Mouse (Mus musculus) stomach, embryonic 16.5 days (tissue): ENCODE measurements around the gene Pramel6. TPM values are rescaled to one million over a fixed set of nuclear protein-coding genes. Genes with fewer than 3 reads are reported as not detected.
A peak's percentile ranks its signal among the peaks of the same experiment; 100 is the strongest.
"Not testable (repeated sequence)": the region's sequence is repeated elsewhere in the genome, so short reads cannot be mapped to it uniquely, and the experiment has no call there.

Experiments used
- ATAC-seq: fragments of 200-750 bp; cut with Nextera tagmentation; 2 replicates; pipeline ENCODE4 v1.8.0; 2017; ENCODE audit warnings: moderate number of reproducible peaks, moderate TSS enrichment; ENCODE audit not compliant: insufficient read depth, low FRiP score
- H3K27ac ChIP-seq: fragments of 300-500 bp; sonication (generic); 2 replicates; pipeline ENCODE4 v1.5.1; 2014; ENCODE audit warnings: low read length
- H3K27me3 ChIP-seq: fragments of 300-500 bp; sonication (generic); 2 replicates; pipeline ENCODE4 v1.6.1; 2014; ENCODE audit warnings: low read length, control low read depth, mixed read lengths; ENCODE audit not compliant: control insufficient read depth, insufficient read depth
- H3K36me3 ChIP-seq: fragments of 300-500 bp; sonication (generic); 2 replicates; pipeline ENCODE4 v1.6.1; 2014; ENCODE audit warnings: low read length; ENCODE audit not compliant: control insufficient read depth, insufficient read depth
- H3K4me1 ChIP-seq: fragments of 300-500 bp; sonication (generic); 2 replicates; pipeline ENCODE4 v1.6.1; 2014; ENCODE audit warnings: low read length, control low read depth, mixed read lengths; ENCODE audit not compliant: control insufficient read depth, insufficient read depth
- H3K4me2 ChIP-seq: fragments of 300-500 bp; sonication (generic); 2 replicates; pipeline ENCODE4 v1.6.1; 2014; ENCODE audit warnings: low read depth, low read length, mixed read lengths
- H3K4me3 ChIP-seq: fragments of 300-500 bp; sonication (generic); replicated peaks from 2 replicates; pipeline ENCODE4 v1.5.1; 2014; ENCODE audit warnings: mild to moderate bottlenecking, low read length
- H3K9ac ChIP-seq: fragments of 300-500 bp; sonication (generic); 2 replicates; pipeline ENCODE4 v1.6.1; 2014; ENCODE audit warnings: low read length
- H3K9me3 ChIP-seq: fragments of 300-500 bp; sonication (generic); replicated peaks from 2 replicates; pipeline ENCODE4 v1.6.1; 2016; ENCODE audit warnings: low read length, control low read depth; ENCODE audit not compliant: control insufficient read depth
- WGBS: fragments of 180-500 bp; shearing (Covaris S2); extraction: QIAGEN DNeasy Blood & Tissue Kit; methylation state at CpG from one replicate; pipeline ENCODE4 v1.1.7; 2014; 5-methylcytosine and 5-hydroxymethylcytosine counted together
- polyA plus RNA-seq: library from polyadenylated mRNA; unstranded; fragments of >200 nt; fragmentation: Nextera tagmentation; extraction: Ambion mirVana; gene quantifications from 2 replicates; pipeline ENCODE4 v1.2.1, GENCODE M21; 2015

Gene Pramel6
- polyA plus RNA-seq, 1 experiment from 2014 or later = not detected

DNA sequence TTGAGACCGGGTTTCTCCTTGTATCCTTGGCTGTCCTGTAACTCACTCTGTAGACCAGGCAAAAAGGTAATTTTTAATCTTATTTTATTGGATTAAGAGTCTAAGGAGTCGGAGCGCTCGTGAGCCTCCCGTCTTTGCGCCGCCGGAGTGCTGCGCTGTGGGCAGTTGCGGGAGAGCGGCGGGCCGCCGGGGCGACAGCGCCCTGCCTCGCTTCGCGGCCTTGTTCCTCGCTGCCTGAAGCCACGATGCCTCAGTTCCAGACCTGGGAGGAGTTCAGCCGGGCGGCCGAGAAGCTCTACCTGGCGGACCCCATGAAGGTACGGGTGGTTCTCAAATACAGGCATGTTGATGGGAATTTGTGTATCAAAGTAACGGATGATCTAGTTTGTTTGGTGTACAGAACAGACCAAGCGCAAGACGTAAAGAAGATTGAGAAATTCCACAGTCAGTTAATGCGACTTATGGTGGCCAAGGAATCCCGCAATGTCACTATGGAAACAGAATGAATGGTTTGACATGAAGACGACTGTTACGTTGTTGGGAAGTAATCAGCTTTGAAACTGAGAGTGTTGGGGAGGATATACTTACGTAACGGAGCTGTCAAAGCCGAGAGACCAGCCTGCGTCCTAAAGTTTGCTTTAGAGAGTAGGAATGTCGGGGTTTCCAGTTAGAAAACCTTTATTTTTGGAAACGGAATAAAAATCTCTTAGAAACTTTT is 19.7 kb downstream of the Pramel6 start:
- H3K4me2 ChIP-seq = 0 out of 2 replicates have a peak overlapping the region, but pooled peaks have one; percentile 29
- not testable (repeated sequence) for H3K9ac ChIP-seq, H3K27me3 ChIP-seq, H3K9me3 ChIP-seq, H3K27ac ChIP-seq, ATAC-seq, H3K36me3 ChIP-seq, H3K4me1 ChIP-seq
- 33% methylated on average over 38 of the region's 39 CpGs for whole genome bisulfite sequencing
- H3K4me3 ChIP-seq = peak overlapping the region; percentile 7; the same call in 1 of the 2 replicates

GRCm38 (mm10) chr2:87531496-87531895 is 25.1 kb downstream of the Pramel6 start, which contains the start of gene Olfr153:
Gene Olfr153, plus strand, starts transcription at chr2:87531796.
- ATAC-seq = no peak
- Histone ChIP-seq H3K9me3 (no peaks in the 10 kb centered on the region), H3K4me3 (no peak within 1 kb of the TSS), H3K27me3 (no peaks in the 10 kb centered on the region), H3K36me3 (no peaks in the 10 kb centered on the region), H3K27ac (no peak within 1 kb of the TSS), H3K4me2 (no peak within 1 kb of the TSS), H3K9ac (no peak within 1 kb of the TSS), H3K4me1 (no peaks in the 10 kb centered on the region)

DNA sequence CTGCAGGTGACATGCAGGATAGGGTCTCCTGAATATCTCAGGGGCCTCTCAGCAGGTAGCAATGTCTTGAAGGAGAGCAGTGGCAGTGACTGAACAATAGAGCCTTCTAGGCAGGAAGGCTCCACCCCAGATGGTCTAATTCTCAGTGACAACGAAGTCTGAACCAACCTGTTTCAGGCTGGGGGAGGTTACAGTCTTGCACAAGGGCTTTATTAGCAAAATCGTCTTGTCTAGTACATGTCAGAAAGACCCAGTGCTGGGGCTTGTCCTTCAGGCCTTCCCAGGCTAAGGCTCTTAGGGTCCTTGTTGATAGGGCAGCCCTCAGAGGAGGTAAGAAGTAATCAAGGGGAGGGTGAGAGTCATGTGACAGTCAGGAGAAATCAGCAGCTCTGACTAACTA is 28.5 kb downstream of the Pramel6 start:
- no peaks in the 10 kb centered on the region for H3K9me3 ChIP-seq
- no peak for ATAC-seq
- no peak overlapping the region for H3K4me3 ChIP-seq
- 65% methylated on average over 2 of the region's 2 CpGs for WGBS
- no peak overlapping the region for H3K9ac ChIP-seq
- H3K36me3 ChIP-seq = no peaks in the 10 kb centered on the region
- H3K4me2 ChIP-seq = no peak overlapping the region
- no peaks in the 10 kb centered on the region for H3K4me1 ChIP-seq
- no peak overlapping the region for H3K27ac ChIP-seq
- no peaks in the 10 kb centered on the region for H3K27me3 ChIP-seq

- H3K4me3 ChIP-seq = no peak within 1 kb of the TSS
- ATAC-seq = no peak
- H3K27me3 ChIP-seq = no peaks in the 10 kb centered on the region
- no peaks in the 10 kb centered on the region for H3K9me3 ChIP-seq
- no peak within 1 kb of the TSS for H3K4me2 ChIP-seq
- no peaks in the 10 kb centered on the region for H3K36me3 ChIP-seq
- no peak within 1 kb of the TSS for H3K9ac ChIP-seq
- H3K27ac ChIP-seq = no peak within 1 kb of the TSS
- H3K4me1 ChIP-seq = no peaks in the 10 kb centered on the region
- 89% methylated on average over 1 of the region's 1 CpGs for WGBS
Observed at GRCm38 (mm10) chr2:87545442-87545841, 39.1 kb downstream of the Pramel6 start, which contains the start of gene Olfr1128. Gene Olfr1128, minus strand, starts transcription at chr2:87545542.

Other genes starting within 250 kb of the Pramel6 start
- gene Olfr1116, start 239.0 kb upstream of the Pramel6 start, polyA plus RNA-seq = not detected in 2 replicates
- gene Olfr1118, start 199.0 kb upstream of the Pramel6 start, polyA plus RNA-seq = not detected in 2 replicates
- not detected in 2 replicates for gene Olfr1120, start 151.8 kb upstream of the Pramel6 start, polyA plus RNA-seq
- not detected in 2 replicates for gene Olfr1121, start 136.7 kb upstream of the Pramel6 start, polyA plus RNA-seq
- not detected in 2 replicates for gene Olfr1122, start 120.7 kb upstream of the Pramel6 start, polyA plus RNA-seq
- not detected in 2 replicates for gene Olfr1123, start 89.9 kb upstream of the Pramel6 start, polyA plus RNA-seq
- gene Olfr1124, start 76.3 kb upstream of the Pramel6 start, polyA plus RNA-seq = 0.06 and 0.09 TPM in 2 replicates
- gene Olfr1126, start 52.6 kb upstream of the Pramel6 start, polyA plus RNA-seq = not detected in 2 replicates
- gene Pramel7, start 9.5 kb upstream of the Pramel6 start, polyA plus RNA-seq = not detected in 2 replicates
- gene Olfr153, start 25.2 kb downstream of the Pramel6 start, polyA plus RNA-seq = not detected in 2 replicates
- gene Olfr1128, start 39.0 kb downstream of the Pramel6 start, polyA plus RNA-seq = not detected in 2 replicates
- gene Olfr1129, start 67.3 kb downstream of the Pramel6 start, polyA plus RNA-seq = not detected in 2 replicates
- not detected in 2 replicates for gene Olfr1130, start 99.6 kb downstream of the Pramel6 start, polyA plus RNA-seq
- not detected in 2 replicates for gene Olfr1131, start 120.5 kb downstream of the Pramel6 start, polyA plus RNA-seq
- not detected in 2 replicates for gene Olfr1132, start 131.0 kb downstream of the Pramel6 start, polyA plus RNA-seq
- not detected in 2 replicates for gene Olfr1133, start 140.8 kb downstream of the Pramel6 start, polyA plus RNA-seq
- not detected in 2 replicates for gene Olfr1134, start 151.9 kb downstream of the Pramel6 start, polyA plus RNA-seq
- gene Olfr1135, start 167.1 kb downstream of the Pramel6 start, polyA plus RNA-seq = not detected in 2 replicates
- gene Olfr1136, start 187.4 kb downstream of the Pramel6 start, polyA plus RNA-seq = not detected in 2 replicates
- gene Olfr1137, start 206.6 kb downstream of the Pramel6 start, polyA plus RNA-seq = not detected in 2 replicates
- not detected in 2 replicates for gene Olfr1138, start 233.4 kb downstream of the Pramel6 start, polyA plus RNA-seq
- gene Olfr1140, start 237.2 kb downstream of the Pramel6 start, polyA plus RNA-seq = not detected in 2 replicates
- gene Olfr1141, start 247.4 kb downstream of the Pramel6 start, polyA plus RNA-seq = not detected in 2 replicates